Mouse (Mus musculus) neural tube, embryonic 13.5 days (tissue): ENCODE results near the gene Erv3. TPM values are rescaled to one million over a fixed set of nuclear protein-coding genes. Genes with fewer than 3 reads are reported as not detected.

Experiments
- polyA plus RNA-seq: library from polyadenylated mRNA; unstranded; fragments of >200 nt; fragmentation: Nextera tagmentation; extraction: Ambion mirVana; gene quantifications from 2 replicates; pipeline ENCODE4 v1.2.1, GENCODE M21; 2015

Erv3 gene
- polyA plus RNA-seq, 1 experiment from 2014 or later = 0.07 TPM

Other genes starting within 250 kb of the Erv3 start
- gene Prnp, start 50.2 kb upstream of the Erv3 start, polyA plus RNA-seq = 128 and 129 TPM in 2 replicates
- not detected in 2 replicates for gene Prn, start 50.2 kb upstream of the Erv3 start, polyA plus RNA-seq
- 11.5 and 13.9 TPM in 2 replicates for gene Prnd, start 91.1 kb upstream of the Erv3 start, polyA plus RNA-seq
- gene Rassf2, start 170.5 kb upstream of the Erv3 start, polyA plus RNA-seq = 23.4 and 24.8 TPM in 2 replicates